Mouse (Mus musculus): ENCODE data around the gene Parvb.

Gene Parvb

GRCm38 (mm10) chr15:84213162-84213739, 18.6 kb upstream of the Parvb start:
- Histone ChIP-seq H3K4me3 (replicated peaks; ENCODE audit: low read length) (no peak overlapping the region), H3K36me3 (ENCODE audit: insufficient read depth, low read length) (peaks cover 82% of the 10 kb centered on the region), H3K9me3 (ENCODE audit: low read length) (no peaks in the 10 kb centered on the region), H3K4me1 (replicated peaks; ENCODE audit: low read depth, low read length) (peaks cover 87% of the 10 kb centered on the region), H3K27me3 (ENCODE audit: insufficient read depth, low read length) (0 out of 2 replicates have a peak, but pooled peaks cover 2% of the 10 kb centered on the region)
- TF ChIP-seq POU5F1 (IDR thresholded peaks at IDR 0.05; ENCODE audit: borderline replicate concordance, low read length) (no peak), CTCF (conservative IDR thresholded peaks at IDR 0.05; ENCODE audit: low read length) (no peak), NANOG (IDR thresholded peaks at IDR 0.05; ENCODE audit: borderline replicate concordance, low read length) (no peak)

GRCm38 (mm10) chr15:84214476-84214875, 17.4 kb upstream of the Parvb start:
- H3K4me3 ChIP-seq (replicated peaks; ENCODE audit: low read length), result no peak overlapping the region
- H3K27me3 ChIP-seq (ENCODE audit: insufficient read depth, low read length), result peaks cover 13% of the 10 kb centered on the region; the same call in 1 of the 2 replicates
- peaks cover 72% of the 10 kb centered on the region for H3K36me3 ChIP-seq (ENCODE audit: insufficient read depth, low read length)
- peaks cover 95% of the 10 kb centered on the region for H3K4me1 ChIP-seq (replicated peaks; ENCODE audit: low read depth, low read length)
- TF ChIP-seq POU5F1 (IDR thresholded peaks at IDR 0.05; ENCODE audit: borderline replicate concordance, low read length) (no peak), CTCF (conservative IDR thresholded peaks at IDR 0.05; ENCODE audit: low read length) (no peak), NANOG (IDR thresholded peaks at IDR 0.05; ENCODE audit: borderline replicate concordance, low read length) (no peak)
- H3K9me3 ChIP-seq (ENCODE audit: low read length), result no peaks in the 10 kb centered on the region

GRCm38 (mm10) chr15:84215273-84215672, 16.6 kb upstream of the Parvb start:
- Histone ChIP-seq H3K27me3 (ENCODE audit: insufficient read depth, low read length) (peaks cover 13% of the 10 kb centered on the region; the same call in 1 of the 2 replicates), H3K9me3 (ENCODE audit: low read length) (no peaks in the 10 kb centered on the region), H3K4me3 (replicated peaks; ENCODE audit: low read length) (no peak overlapping the region), H3K36me3 (ENCODE audit: insufficient read depth, low read length) (peaks cover 64% of the 10 kb centered on the region), H3K4me1 (replicated peaks; ENCODE audit: low read depth, low read length) (peaks cover 90% of the 10 kb centered on the region)
- TF ChIP-seq NANOG (IDR thresholded peaks at IDR 0.05; ENCODE audit: borderline replicate concordance, low read length), result no peak
- no peak for TF ChIP-seq CTCF (conservative IDR thresholded peaks at IDR 0.05; ENCODE audit: low read length)
- no peak for TF ChIP-seq POU5F1 (IDR thresholded peaks at IDR 0.05; ENCODE audit: borderline replicate concordance, low read length)

GRCm38 (mm10) chr15:84216026-84216425, 15.8 kb upstream of the Parvb start:
- peaks cover 82% of the 10 kb centered on the region for H3K4me1 ChIP-seq (replicated peaks; ENCODE audit: low read depth, low read length)
- no peak overlapping the region for H3K4me3 ChIP-seq (replicated peaks; ENCODE audit: low read length)
- peaks cover 13% of the 10 kb centered on the region; the same call in 1 of the 2 replicates for H3K27me3 ChIP-seq (ENCODE audit: insufficient read depth, low read length)
- TF ChIP-seq CTCF (conservative IDR thresholded peaks at IDR 0.05; ENCODE audit: low read length) (no peak), POU5F1 (IDR thresholded peaks at IDR 0.05; ENCODE audit: borderline replicate concordance, low read length) (no peak), NANOG (IDR thresholded peaks at IDR 0.05; ENCODE audit: borderline replicate concordance, low read length) (no peak)
- peaks cover 56% of the 10 kb centered on the region for H3K36me3 ChIP-seq (ENCODE audit: insufficient read depth, low read length)
- H3K9me3 ChIP-seq (ENCODE audit: low read length), result peaks cover under 1% of the 10 kb centered on the region; the same call in 1 of the 2 replicates

- TF ChIP-seq POU5F1 (IDR thresholded peaks at IDR 0.05; ENCODE audit: borderline replicate concordance, low read length), result no peak
- TF ChIP-seq CTCF (conservative IDR thresholded peaks at IDR 0.05; ENCODE audit: low read length), result no peak
- no peak for TF ChIP-seq NANOG (IDR thresholded peaks at IDR 0.05; ENCODE audit: borderline replicate concordance, low read length)
- Histone ChIP-seq H3K4me1 (replicated peaks; ENCODE audit: low read depth, low read length) (peaks cover 77% of the 10 kb centered on the region), H3K9me3 (ENCODE audit: low read length) (peaks cover 3% of the 10 kb centered on the region), H3K36me3 (ENCODE audit: insufficient read depth, low read length) (peaks cover 51% of the 10 kb centered on the region), H3K4me3 (replicated peaks; ENCODE audit: low read length) (no peak overlapping the region), H3K27me3 (ENCODE audit: insufficient read depth, low read length) (peaks cover 13% of the 10 kb centered on the region; the same call in 1 of the 2 replicates)
These were observed 15.3 kb upstream of the Parvb start for GRCm38 (mm10) chr15:84216461-84217084.

- H3K4me3 ChIP-seq (replicated peaks; ENCODE audit: low read length), result peak overlapping the region; percentile 21; the same call in 1 of the 2 replicates
- H3K9me3 ChIP-seq (ENCODE audit: low read length), result peaks cover 3% of the 10 kb centered on the region
- H3K27me3 ChIP-seq (ENCODE audit: insufficient read depth, low read length), result peaks cover 13% of the 10 kb centered on the region; the same call in 1 of the 2 replicates
- TF ChIP-seq POU5F1 (IDR thresholded peaks at IDR 0.05; ENCODE audit: borderline replicate concordance, low read length) (no peak), NANOG (IDR thresholded peaks at IDR 0.05; ENCODE audit: borderline replicate concordance, low read length) (no peak), CTCF (conservative IDR thresholded peaks at IDR 0.05; ENCODE audit: low read length) (no peak)
- H3K4me1 ChIP-seq (replicated peaks; ENCODE audit: low read depth, low read length), result peaks cover 62% of the 10 kb centered on the region
- peaks cover 35% of the 10 kb centered on the region for H3K36me3 ChIP-seq (ENCODE audit: insufficient read depth, low read length)
These were observed 13.7 kb upstream of the Parvb start for GRCm38 (mm10) chr15:84217969-84218782.

GRCm38 (mm10) chr15:84218783-84219271, 13.0 kb upstream of the Parvb start:
- Histone ChIP-seq H3K4me1 (replicated peaks; ENCODE audit: low read depth, low read length) (peaks cover 64% of the 10 kb centered on the region), H3K4me3 (replicated peaks; ENCODE audit: low read length) (peak overlapping the region; percentile 21; the same call in 1 of the 2 replicates), H3K9me3 (ENCODE audit: low read length) (peaks cover 3% of the 10 kb centered on the region), H3K36me3 (ENCODE audit: insufficient read depth, low read length) (peaks cover 28% of the 10 kb centered on the region), H3K27me3 (ENCODE audit: insufficient read depth, low read length) (peaks cover 13% of the 10 kb centered on the region; the same call in 1 of the 2 replicates)
- no peak for TF ChIP-seq NANOG (IDR thresholded peaks at IDR 0.05; ENCODE audit: borderline replicate concordance, low read length)

- peaks cover 3% of the 10 kb centered on the region for H3K9me3 ChIP-seq (ENCODE audit: low read length)
- H3K4me3 ChIP-seq (replicated peaks; ENCODE audit: low read length), result no peak overlapping the region
- peaks cover 8% of the 10 kb centered on the region; the same call in 1 of the 2 replicates for H3K36me3 ChIP-seq (ENCODE audit: insufficient read depth, low read length)
- no peak for TF ChIP-seq NANOG (IDR thresholded peaks at IDR 0.05; ENCODE audit: borderline replicate concordance, low read length)
- TF ChIP-seq CTCF (conservative IDR thresholded peaks at IDR 0.05; ENCODE audit: low read length), result no peak
- TF ChIP-seq POU5F1 (IDR thresholded peaks at IDR 0.05; ENCODE audit: borderline replicate concordance, low read length), result no peak
- peaks cover 56% of the 10 kb centered on the region for H3K4me1 ChIP-seq (replicated peaks; ENCODE audit: low read depth, low read length)
- peaks cover 13% of the 10 kb centered on the region; the same call in 1 of the 2 replicates for H3K27me3 ChIP-seq (ENCODE audit: insufficient read depth, low read length)
These were observed 10.3 kb upstream of the Parvb start for GRCm38 (mm10) chr15:84221539-84221938.
